Mouse (Mus musculus): ENCODE data around the gene Babam2.

DNA sequence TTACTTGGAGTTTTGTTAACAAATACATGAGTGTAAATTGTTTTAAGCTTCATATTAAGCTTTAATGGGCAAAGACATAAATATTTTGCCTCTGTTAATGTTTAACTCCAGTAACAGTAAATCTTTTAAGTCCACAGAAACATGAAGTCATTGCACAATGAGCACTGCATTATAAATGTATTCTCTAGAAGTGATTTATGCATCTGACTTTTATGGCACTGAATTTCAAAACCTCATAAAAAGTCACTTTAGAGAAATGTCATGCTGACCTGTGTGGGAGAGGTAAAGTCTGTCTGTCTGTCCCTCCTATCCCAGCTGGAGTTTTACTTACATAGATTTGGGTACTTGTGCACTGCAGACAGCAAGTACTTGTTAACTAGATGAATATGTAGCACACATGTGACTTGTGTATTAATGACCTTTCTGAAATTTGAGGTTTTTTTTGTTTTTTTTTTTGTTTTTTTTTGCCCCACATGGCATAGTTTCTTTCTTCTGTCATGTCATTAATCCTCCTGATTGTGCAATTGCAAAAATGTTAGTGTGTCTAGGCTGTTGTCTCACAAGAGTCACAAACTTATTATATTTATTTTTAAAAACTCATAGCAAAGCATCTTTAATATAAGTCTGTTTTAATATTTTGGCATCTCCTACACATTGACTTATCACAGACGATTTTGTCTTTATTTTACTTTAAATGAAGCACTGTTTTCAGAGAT lies 165.4 kb downstream of the Babam2 start:
- TF ChIP-seq EP300 (IDR thresholded peaks at IDR 0.05; ENCODE audit: insufficient read depth, low read depth, low read length): no peak
- TF ChIP-seq CTCF (IDR thresholded peaks at IDR 0.05): no peak
